Mouse (Mus musculus) 416B (cell line): ENCODE results near the gene Bhmt2.
A peak's percentile ranks its signal among the peaks of the same experiment; 100 is the strongest.

Experiments used
- DNase-seq: peaks from one replicate; pipeline ENCODE4 v3.0.0; 2011; ENCODE audit warnings: low read depth

The Bhmt2 gene

GRCm38 (mm10) chr13:93674131-93674561 lies at the start of gene Bhmt2, which contains the start of gene Dmgdh:
Bhmt2 (minus strand) TSS chr13:93674302.
Dmgdh (plus strand) TSS chr13:93674433.
- no peak for DNase-seq

- no peak for DNase-seq
Observed at GRCm38 (mm10) chr13:93723455-93723854, 49.4 kb upstream of the Bhmt2 start.

- no peak for DNase-seq
Observed at GRCm38 (mm10) chr13:93721916-93722315, 47.8 kb upstream of the Bhmt2 start.

GRCm38 (mm10) chr13:93718948-93719347 lies 44.8 kb upstream of the Bhmt2 start:
- peak; percentile 72 for DNase-seq

- DNase-seq = no peak
Observed at GRCm38 (mm10) chr13:93717113-93717512, 43.0 kb upstream of the Bhmt2 start.

GRCm38 (mm10) chr13:93713826-93714225 lies 39.7 kb upstream of the Bhmt2 start:
- DNase-seq = no peak

- DNase-seq = no peak
Observed at GRCm38 (mm10) chr13:93712362-93712761, 38.3 kb upstream of the Bhmt2 start.

- no peak for DNase-seq
Observed at GRCm38 (mm10) chr13:93711226-93711625, 37.1 kb upstream of the Bhmt2 start.

- DNase-seq = no peak
Observed at GRCm38 (mm10) chr13:93710325-93710724, 36.2 kb upstream of the Bhmt2 start.

- DNase-seq = no peak
Observed at GRCm38 (mm10) chr13:93707271-93707670, 33.2 kb upstream of the Bhmt2 start.

GRCm38 (mm10) chr13:93705697-93706096 lies 31.6 kb upstream of the Bhmt2 start:
- DNase-seq = no peak

GRCm38 (mm10) chr13:93698866-93699265 lies 24.8 kb upstream of the Bhmt2 start:
- DNase-seq = no peak

GRCm38 (mm10) chr13:93690821-93691220 lies 16.7 kb upstream of the Bhmt2 start:
- no peak for DNase-seq

GRCm38 (mm10) chr13:93689566-93689965 lies 15.5 kb upstream of the Bhmt2 start:
- no peak for DNase-seq

- DNase-seq = no peak
Observed at GRCm38 (mm10) chr13:93687321-93687720, 13.2 kb upstream of the Bhmt2 start.

GRCm38 (mm10) chr13:93685226-93685625 lies 11.1 kb upstream of the Bhmt2 start:
- DNase-seq = no peak

GRCm38 (mm10) chr13:93683336-93683735 lies 9.2 kb upstream of the Bhmt2 start:
- peak; percentile 76 for DNase-seq

GRCm38 (mm10) chr13:93676864-93677263 lies 2.8 kb upstream of the Bhmt2 start:
- DNase-seq = no peak

GRCm38 (mm10) chr13:93673296-93673695 lies 806 bp downstream of the Bhmt2 start:
- no peak for DNase-seq

- no peak for DNase-seq
Observed at GRCm38 (mm10) chr13:93672371-93672770, 1.7 kb downstream of the Bhmt2 start.

- DNase-seq = no peak
Observed at GRCm38 (mm10) chr13:93667586-93667985, 6.5 kb downstream of the Bhmt2 start.

GRCm38 (mm10) chr13:93657941-93658340 lies 16.2 kb downstream of the Bhmt2 start:
- no peak for DNase-seq

GRCm38 (mm10) chr13:93653382-93653781 lies 20.7 kb downstream of the Bhmt2 start:
- DNase-seq = no peak

GRCm38 (mm10) chr13:93648387-93649130 lies 25.5 kb downstream of the Bhmt2 start:
- DNase-seq = no peak
